Mouse (Mus musculus): ENCODE measurements around the gene Tunar. TPM values are rescaled to one million over a fixed set of nuclear protein-coding genes. Genes with fewer than 3 reads are reported as not detected.
A peak's percentile ranks its signal among the peaks of the same experiment; 100 is the strongest.

Tunar gene
- polyA plus RNA-seq, 1 experiment = not detected

GRCm38 (mm10) chr12:105376976-105377375 lies 43.3 kb downstream of the Tunar start:
- no peak for TF ChIP-seq FLI1 (IDR thresholded peaks at IDR 0.05; ENCODE audit: low read length)
- Histone ChIP-seq H3K4me1 (no peaks in the 10 kb centered on the region), H3K4me3 (replicated peaks) (no peak overlapping the region), H3K36me3 (replicated peaks; ENCODE audit: low read length) (no peaks in the 10 kb centered on the region), H3K9me3 (peaks cover 8% of the 10 kb centered on the region; the same call in 1 of the 2 replicates), H3K27me3 (replicated peaks) (no peaks in the 10 kb centered on the region)

GRCm38 (mm10) chr12:105382733-105383132 lies 49.1 kb downstream of the Tunar start:
- no peaks in the 10 kb centered on the region for H3K27me3 ChIP-seq (replicated peaks)
- H3K9me3 ChIP-seq = peaks cover 19% of the 10 kb centered on the region; the same call in 1 of the 2 replicates
- TF ChIP-seq GATA1 (IDR thresholded peaks at IDR 0.05; ENCODE audit: borderline replicate concordance, low read length) = no peak
- no peak for TF ChIP-seq FLI1 (IDR thresholded peaks at IDR 0.05; ENCODE audit: low read length)
- no peaks in the 10 kb centered on the region for H3K36me3 ChIP-seq (replicated peaks; ENCODE audit: low read length)
- no peak overlapping the region for H3K4me3 ChIP-seq (replicated peaks)
- no peaks in the 10 kb centered on the region; the same call in 1 of the 2 replicates for H3K4me1 ChIP-seq

- no peaks in the 10 kb centered on the region for H3K4me1 ChIP-seq
- peaks cover 18% of the 10 kb centered on the region for H3K9me3 ChIP-seq
- H3K36me3 ChIP-seq (replicated peaks; ENCODE audit: low read length) = no peaks in the 10 kb centered on the region
- H3K27me3 ChIP-seq (replicated peaks) = no peaks in the 10 kb centered on the region
- H3K4me3 ChIP-seq (replicated peaks) = no peak overlapping the region
- TF ChIP-seq FLI1 (IDR thresholded peaks at IDR 0.05; ENCODE audit: low read length) (no peak), GATA1 (IDR thresholded peaks at IDR 0.05; ENCODE audit: borderline replicate concordance, low read length) (no peak)
Measured at GRCm38 (mm10) chr12:105394671-105395070, 61.0 kb downstream of the Tunar start.

- Histone ChIP-seq H3K9me3 (peaks cover 34% of the 10 kb centered on the region), H3K4me1 (no peaks in the 10 kb centered on the region), H3K27me3 (replicated peaks) (no peaks in the 10 kb centered on the region), H3K36me3 (replicated peaks; ENCODE audit: low read length) (no peaks in the 10 kb centered on the region), H3K4me3 (replicated peaks) (no peak overlapping the region)
- TF ChIP-seq FLI1 (IDR thresholded peaks at IDR 0.05; ENCODE audit: low read length) (no peak), GATA1 (IDR thresholded peaks at IDR 0.05; ENCODE audit: borderline replicate concordance, low read length) (no peak)
Measured at GRCm38 (mm10) chr12:105398172-105398571, 64.5 kb downstream of the Tunar start.

- no peaks in the 10 kb centered on the region for H3K36me3 ChIP-seq (replicated peaks; ENCODE audit: low read length)
- peaks cover 41% of the 10 kb centered on the region for H3K9me3 ChIP-seq
- TF ChIP-seq FLI1 (IDR thresholded peaks at IDR 0.05; ENCODE audit: low read length) (no peak), GATA1 (IDR thresholded peaks at IDR 0.05; ENCODE audit: borderline replicate concordance, low read length) (no peak)
Measured at GRCm38 (mm10) chr12:105403742-105404141, 70.1 kb downstream of the Tunar start.

GRCm38 (mm10) chr12:105406008-105406407 lies 72.3 kb downstream of the Tunar start:
- Histone ChIP-seq H3K4me3 (replicated peaks) (no peak overlapping the region), H3K36me3 (replicated peaks; ENCODE audit: low read length) (no peaks in the 10 kb centered on the region), H3K9me3 (peaks cover 29% of the 10 kb centered on the region), H3K4me1 (no peaks in the 10 kb centered on the region), H3K27me3 (replicated peaks) (no peaks in the 10 kb centered on the region)
- TF ChIP-seq FLI1 (IDR thresholded peaks at IDR 0.05; ENCODE audit: low read length) (no peak), GATA1 (IDR thresholded peaks at IDR 0.05; ENCODE audit: borderline replicate concordance, low read length) (no peak)

More at GRCm38 (mm10) chr12:105403742-105404141, 70.1 kb downstream of the Tunar start:
- Histone ChIP-seq H3K27me3 (replicated peaks) (no peaks in the 10 kb centered on the region), H3K4me3 (replicated peaks) (no peak overlapping the region), H3K4me1 (no peaks in the 10 kb centered on the region)

- Histone ChIP-seq H3K4me1 (no peaks in the 10 kb centered on the region), H3K27me3 (replicated peaks) (no peaks in the 10 kb centered on the region), H3K9me3 (peaks cover 10% of the 10 kb centered on the region; the same call in 1 of the 2 replicates), H3K36me3 (replicated peaks; ENCODE audit: low read length) (no peaks in the 10 kb centered on the region), H3K4me3 (replicated peaks) (no peak overlapping the region)
- TF ChIP-seq GATA1 (IDR thresholded peaks at IDR 0.05; ENCODE audit: borderline replicate concordance, low read length) (no peak), FLI1 (IDR thresholded peaks at IDR 0.05; ENCODE audit: low read length) (no peak)
Measured at GRCm38 (mm10) chr12:105413909-105414308, 80.2 kb downstream of the Tunar start.

GRCm38 (mm10) chr12:105420476-105420875 lies 86.8 kb downstream of the Tunar start:
- no peak overlapping the region for H3K4me3 ChIP-seq (replicated peaks)
- H3K9me3 ChIP-seq = peaks cover 13% of the 10 kb centered on the region
- H3K4me1 ChIP-seq = no peaks in the 10 kb centered on the region
- no peaks in the 10 kb centered on the region for H3K27me3 ChIP-seq (replicated peaks)
- TF ChIP-seq FLI1 (IDR thresholded peaks at IDR 0.05; ENCODE audit: low read length) (no peak), GATA1 (IDR thresholded peaks at IDR 0.05; ENCODE audit: borderline replicate concordance, low read length) (no peak)
- no peaks in the 10 kb centered on the region for H3K36me3 ChIP-seq (replicated peaks; ENCODE audit: low read length)

GRCm38 (mm10) chr12:105426541-105426940 lies 92.9 kb downstream of the Tunar start:
- TF ChIP-seq FLI1 (IDR thresholded peaks at IDR 0.05; ENCODE audit: low read length) (no peak), GATA1 (IDR thresholded peaks at IDR 0.05; ENCODE audit: borderline replicate concordance, low read length) (no peak)

GRCm38 (mm10) chr12:105427039-105427757 lies 93.5 kb downstream of the Tunar start:
- Histone ChIP-seq H3K27me3 (replicated peaks) (peaks cover under 1% of the 10 kb centered on the region), H3K4me1 (no peaks in the 10 kb centered on the region), H3K36me3 (replicated peaks; ENCODE audit: low read length) (no peaks in the 10 kb centered on the region), H3K9me3 (peaks cover 15% of the 10 kb centered on the region), H3K4me3 (replicated peaks) (peak overlapping the region; percentile 10)
- TF ChIP-seq FLI1 (IDR thresholded peaks at IDR 0.05; ENCODE audit: low read length) (no peak), GATA1 (IDR thresholded peaks at IDR 0.05; ENCODE audit: borderline replicate concordance, low read length) (no peak)

More at GRCm38 (mm10) chr12:105426541-105426940, 92.9 kb downstream of the Tunar start:
- Histone ChIP-seq H3K4me3 (replicated peaks) (no peak overlapping the region), H3K4me1 (no peaks in the 10 kb centered on the region), H3K27me3 (replicated peaks) (no peaks in the 10 kb centered on the region), H3K9me3 (peaks cover 15% of the 10 kb centered on the region), H3K36me3 (replicated peaks; ENCODE audit: low read length) (no peaks in the 10 kb centered on the region)
